Mouse (Mus musculus) embryonic facial prominence, embryonic 14.5 days (tissue): ENCODE measurements around the gene Bcr. TPM values are rescaled to one million over a fixed set of nuclear protein-coding genes. Genes with fewer than 3 reads are reported as not detected.
A peak's percentile ranks its signal among the peaks of the same experiment; 100 is the strongest.

Source experiments
- ATAC-seq: fragments of 200-750 bp; cut with Nextera tagmentation; 2 replicates; pipeline ENCODE4 v1.8.0; 2017; ENCODE audit warnings: low read depth, moderate number of reproducible peaks, moderate TSS enrichment
- DNase-seq: peaks from one replicate; pipeline ENCODE4 v3.0.0-alpha.2; 2015; ENCODE audit warnings: low spot score
- H3K27ac ChIP-seq: fragments of 300-500 bp; sonication (generic); replicated peaks from 2 replicates; pipeline ENCODE4 v1.5.1; 2014; ENCODE audit warnings: low read depth, mild to moderate bottlenecking, low read length, moderate library complexity
- H3K27me3 ChIP-seq: fragments of 300-500 bp; sonication (generic); replicated peaks from 2 replicates; pipeline ENCODE4 v1.6.1; 2014; ENCODE audit warnings: low read length; ENCODE audit not compliant: control insufficient read depth, insufficient read depth
- H3K36me3 ChIP-seq: fragments of 300-500 bp; sonication (generic); 2 replicates; pipeline ENCODE4 v1.6.1; 2014; ENCODE audit warnings: low read length, mixed read lengths; ENCODE audit not compliant: control insufficient read depth, insufficient read depth
- H3K4me1 ChIP-seq: fragments of 300-500 bp; sonication (generic); 2 replicates; pipeline ENCODE4 v1.6.1; 2014; ENCODE audit warnings: antibody characterized with exemption, low read length; ENCODE audit not compliant: control insufficient read depth, insufficient read depth
- H3K4me2 ChIP-seq: fragments of 300-500 bp; sonication (generic); 2 replicates; pipeline ENCODE4 v1.6.1; 2014; ENCODE audit warnings: low read depth, mild to moderate bottlenecking, low read length, moderate library complexity, mixed read lengths
- H3K4me3 ChIP-seq: fragments of 300-500 bp; sonication (generic); 2 replicates; pipeline ENCODE4 v1.5.1; 2014; ENCODE audit warnings: low read depth, mild to moderate bottlenecking, low read length
- H3K9ac ChIP-seq: fragments of 300-500 bp; sonication (generic); 2 replicates; pipeline ENCODE4 v1.6.1; 2014; ENCODE audit warnings: low read depth, mild to moderate bottlenecking, low read length, moderate library complexity, mixed read lengths
- H3K9me3 ChIP-seq: fragments of 300-500 bp; sonication (generic); 2 replicates; pipeline ENCODE4 v1.6.1; 2016; ENCODE audit warnings: low read length; ENCODE audit not compliant: control insufficient read depth
- WGBS: fragments of 180-500 bp; shearing (Covaris S2); extraction: QIAGEN DNeasy Blood & Tissue Kit; methylation state at CpG from one replicate; pipeline ENCODE4 v1.1.7; 2014; 5-methylcytosine and 5-hydroxymethylcytosine counted together
- polyA plus RNA-seq: library from polyadenylated mRNA; unstranded; fragments of >200 nt; fragmentation: Nextera tagmentation; extraction: Ambion mirVana; gene quantifications from 2 replicates; pipeline ENCODE4 v1.2.1, GENCODE M21; 2014

Gene Bcr
- polyA plus RNA-seq, 1 experiment from 2014 or later, result 8.1 TPM

- H3K36me3 ChIP-seq, result no peaks in the 10 kb centered on the region
- no peak overlapping the region for H3K4me3 ChIP-seq
- H3K27ac ChIP-seq, result no peak overlapping the region
- H3K4me2 ChIP-seq, result no peak overlapping the region
- no peak for DNase-seq
- H3K9me3 ChIP-seq, result no peaks in the 10 kb centered on the region
- WGBS, result 72% methylated on average over 4 of the region's 4 CpGs
- no peaks in the 10 kb centered on the region for H3K4me1 ChIP-seq
- no peak for ATAC-seq
- H3K27me3 ChIP-seq, result no peaks in the 10 kb centered on the region
- H3K9ac ChIP-seq, result no peak overlapping the region
These were observed 145.8 kb downstream of the Bcr start for GRCm38 (mm10) chr10:75206192-75206591.

- no peak for ATAC-seq
- no peak overlapping the region for H3K4me2 ChIP-seq
- H3K4me3 ChIP-seq, result no peak overlapping the region
- H3K36me3 ChIP-seq, result no peaks in the 10 kb centered on the region
- H3K9ac ChIP-seq, result no peak overlapping the region
- DNase-seq, result no peak
- WGBS, result 86% methylated on average over 3 of the region's 3 CpGs
- H3K27ac ChIP-seq, result no peak overlapping the region
- no peaks in the 10 kb centered on the region for H3K27me3 ChIP-seq
- no peaks in the 10 kb centered on the region for H3K9me3 ChIP-seq
- peaks cover 15% of the 10 kb centered on the region for H3K4me1 ChIP-seq
These were observed 150.4 kb downstream of the Bcr start for GRCm38 (mm10) chr10:75210841-75211240.

- Histone ChIP-seq H3K27ac (peak within 1 kb of the TSS; percentile 98), H3K4me2 (peak within 1 kb of the TSS; percentile 80), H3K9ac (peak within 1 kb of the TSS; percentile 96), H3K9me3 (no peaks in the 10 kb centered on the region), H3K36me3 (no peaks in the 10 kb centered on the region), H3K4me1 (peaks cover 15% of the 10 kb centered on the region), H3K4me3 (peak within 1 kb of the TSS; percentile 79), H3K27me3 (no peaks in the 10 kb centered on the region)
- DNase-seq, result peak; percentile 97
- peak; percentile 98 for ATAC-seq
- WGBS, result under 1% methylated on average over 25 of the region's 80 CpGs
These were observed 151.6 kb downstream of the Bcr start, which contains the start of gene Specc1l for GRCm38 (mm10) chr10:75211807-75212645. Specc1l (plus strand) TSS chr10:75212073.

- ATAC-seq, result no peak
- peaks cover 15% of the 10 kb centered on the region for H3K4me1 ChIP-seq
- H3K27ac ChIP-seq, result no peak overlapping the region
- H3K36me3 ChIP-seq, result no peaks in the 10 kb centered on the region
- no peaks in the 10 kb centered on the region for H3K9me3 ChIP-seq
- 44% methylated on average over 7 of the region's 7 CpGs for WGBS
- DNase-seq, result no peak
- peak overlapping the region; percentile 79 for H3K4me3 ChIP-seq
- no peaks in the 10 kb centered on the region for H3K27me3 ChIP-seq
- H3K4me2 ChIP-seq, result peak overlapping the region; percentile 80
- peak overlapping the region; percentile 96 for H3K9ac ChIP-seq
These were observed 152.6 kb downstream of the Bcr start for GRCm38 (mm10) chr10:75212981-75213380.

- WGBS, result 88% methylated on average over 3 of the region's 3 CpGs
- Histone ChIP-seq H3K9me3 (no peaks in the 10 kb centered on the region), H3K36me3 (no peaks in the 10 kb centered on the region), H3K4me2 (no peak overlapping the region), H3K9ac (no peak overlapping the region), H3K4me1 (peaks cover 13% of the 10 kb centered on the region), H3K27ac (no peak overlapping the region), H3K27me3 (no peaks in the 10 kb centered on the region), H3K4me3 (no peak overlapping the region)
- ATAC-seq, result no peak
- no peak for DNase-seq
These were observed 160.3 kb downstream of the Bcr start for GRCm38 (mm10) chr10:75220722-75221121.

GRCm38 (mm10) chr10:75221936-75222610, 161.7 kb downstream of the Bcr start:
- H3K4me1 ChIP-seq, result peaks cover 13% of the 10 kb centered on the region
- WGBS, result 60% methylated on average over 4 of the region's 4 CpGs
- H3K27ac ChIP-seq, result no peak overlapping the region
- H3K27me3 ChIP-seq, result no peaks in the 10 kb centered on the region
- no peak overlapping the region for H3K4me2 ChIP-seq
- DNase-seq (no peak), ATAC-seq (no peak)
- no peak overlapping the region for H3K4me3 ChIP-seq
- no peaks in the 10 kb centered on the region for H3K9me3 ChIP-seq
- H3K36me3 ChIP-seq, result no peaks in the 10 kb centered on the region
- no peak overlapping the region for H3K9ac ChIP-seq

- Histone ChIP-seq H3K4me3 (no peak overlapping the region), H3K27ac (no peak overlapping the region), H3K27me3 (no peaks in the 10 kb centered on the region), H3K36me3 (no peaks in the 10 kb centered on the region), H3K9ac (no peak overlapping the region), H3K4me2 (no peak overlapping the region), H3K9me3 (no peaks in the 10 kb centered on the region), H3K4me1 (peaks cover 13% of the 10 kb centered on the region)
- no peak for DNase-seq
- no peak; the same call in 1 of the 2 replicates for ATAC-seq
- WGBS, result 45% methylated on average over 5 of the region's 5 CpGs
These were observed 162.2 kb downstream of the Bcr start for GRCm38 (mm10) chr10:75222611-75222998.

- H3K4me2 ChIP-seq, result no peak overlapping the region
- no peaks in the 10 kb centered on the region for H3K9me3 ChIP-seq
- WGBS, result 75% methylated on average over 3 of the region's 3 CpGs
These were observed 163.8 kb downstream of the Bcr start for GRCm38 (mm10) chr10:75224154-75224553.

More at GRCm38 (mm10) chr10:75224154-75224553, 163.8 kb downstream of the Bcr start:
- DNase-seq (no peak), ATAC-seq (no peak)
- no peak overlapping the region for H3K9ac ChIP-seq
- H3K27me3 ChIP-seq, result no peaks in the 10 kb centered on the region
- peaks cover 13% of the 10 kb centered on the region for H3K4me1 ChIP-seq
- H3K4me3 ChIP-seq, result no peak overlapping the region
- H3K27ac ChIP-seq, result no peak overlapping the region; the same call in 1 of the 2 replicates
- H3K36me3 ChIP-seq, result no peaks in the 10 kb centered on the region
